Mouse (Mus musculus): ENCODE data around the gene Rnf40. TPM values are rescaled to one million over a fixed set of nuclear protein-coding genes. Genes with fewer than 3 reads are reported as not detected.

Gene Rnf40
- polyA plus RNA-seq (2021; fragmentation: Nextera tagmentation): 9.2 and 12.6 TPM in 2 replicates
- long read RNA-seq, experiment 1, full-length matches to known transcripts: 91 of 137 reads
- long read RNA-seq, experiment 1, partial matches to known transcripts: 30 of 137 reads
- long read RNA-seq, experiment 1, other reads (novel, unspliced or antisense): 16 of 137 reads
- long read RNA-seq, experiment 2, full-length matches to known transcripts: 1 of 12 reads
- long read RNA-seq, experiment 2, partial matches to known transcripts: 6 of 12 reads
- long read RNA-seq, experiment 2, other reads (novel, unspliced or antisense): 5 of 12 reads

GRCm38 (mm10) chr7:127588011-127588871 lies at the start of gene Rnf40, which contains the start of gene Ccdc189:
Gene Rnf40 (plus strand): TSS chr7:127588767.
Gene Ccdc189 (minus strand): TSS chr7:127588595.

GRCm38 (mm10) chr7:127561340-127561858 lies 27.2 kb upstream of the Rnf40 start, which contains the start of gene Tmem265:
Gene Tmem265 (plus strand): TSS chr7:127561390.

GRCm38 (mm10) chr7:127572895-127573471 lies 15.6 kb upstream of the Rnf40 start, which contains the start of gene Phkg2:
Gene Phkg2 (plus strand): TSS chr7:127573340.

GRCm38 (mm10) chr7:127614891-127615843 lies 26.6 kb downstream of the Rnf40 start, which contains the start of gene Zfp629:
Gene Zfp629 (minus strand): TSS chr7:127615797.

Other genes starting within 250 kb of the Rnf40 start
- gene Zfp768, start 243.2 kb upstream of the Rnf40 start, polyA plus RNA-seq (2021; fragmentation: Nextera tagmentation): 2.6 and 2.7 TPM in 2 replicates
- 3.3 TPM in 2 replicates for gene Zfp747, start 212.7 kb upstream of the Rnf40 start, polyA plus RNA-seq (2021; fragmentation: Nextera tagmentation)
- 1.3 and 2.6 TPM in 2 replicates for gene 9130019O22Rik, start 201.6 kb upstream of the Rnf40 start, polyA plus RNA-seq (2021; fragmentation: Nextera tagmentation)
- 3.3 and 4.6 TPM in 2 replicates for gene E430018J23Rik, start 195.1 kb upstream of the Rnf40 start, polyA plus RNA-seq (2021; fragmentation: Nextera tagmentation)
- gene Zfp764, start 181.9 kb upstream of the Rnf40 start, polyA plus RNA-seq (2021; fragmentation: Nextera tagmentation): 2.5 and 3.2 TPM in 2 replicates
- gene Zfp688, start 166.7 kb upstream of the Rnf40 start, polyA plus RNA-seq (2021; fragmentation: Nextera tagmentation): 26.3 and 38.5 TPM in 2 replicates
- 2.5 and 2.9 TPM in 2 replicates for gene Zfp689, start 139.6 kb upstream of the Rnf40 start, polyA plus RNA-seq (2021; fragmentation: Nextera tagmentation)
- 8.4 and 20.3 TPM in 2 replicates for gene Prr14, start 129.2 kb upstream of the Rnf40 start, polyA plus RNA-seq (2021; fragmentation: Nextera tagmentation)
- gene Fbrs, start 109.6 kb upstream of the Rnf40 start, polyA plus RNA-seq (2021; fragmentation: Nextera tagmentation): 2.8 and 8.4 TPM in 2 replicates
- gene Srcap, start 76.8 kb upstream of the Rnf40 start, polyA plus RNA-seq (2021; fragmentation: Nextera tagmentation): 10.7 and 13.8 TPM in 2 replicates
- gene Gm42715, start 69.2 kb upstream of the Rnf40 start, polyA plus RNA-seq (2021; fragmentation: Nextera tagmentation): 1.8 and 2.5 TPM in 2 replicates
- gene Tmem265, start 27.4 kb upstream of the Rnf40 start, polyA plus RNA-seq (2021; fragmentation: Nextera tagmentation): not detected in 2 replicates
- gene Phkg2, start 15.4 kb upstream of the Rnf40 start, polyA plus RNA-seq (2021; fragmentation: Nextera tagmentation): 19.9 and 24.9 TPM in 2 replicates
- 11.4 and 13.3 TPM in 2 replicates for gene Ccdc189, start 172 bp upstream of the Rnf40 start, polyA plus RNA-seq (2021; fragmentation: Nextera tagmentation)
- 1.4 and 2.9 TPM in 2 replicates for gene Zfp629, start 27.0 kb downstream of the Rnf40 start, polyA plus RNA-seq (2021; fragmentation: Nextera tagmentation)
- 3.8 and 12.7 TPM in 2 replicates for gene Bcl7c, start 120.2 kb downstream of the Rnf40 start, polyA plus RNA-seq (2021; fragmentation: Nextera tagmentation)
- gene Ctf1, start 124.0 kb downstream of the Rnf40 start, polyA plus RNA-seq (2021; fragmentation: Nextera tagmentation): 0.44 and 3.5 TPM in 2 replicates
- gene Ctf2, start 143.4 kb downstream of the Rnf40 start, polyA plus RNA-seq (2021; fragmentation: Nextera tagmentation): 0.06 TPM in 1 of 2 replicates, not detected in the other
- gene Fbxl19, start 155.8 kb downstream of the Rnf40 start, polyA plus RNA-seq (2021; fragmentation: Nextera tagmentation): 0.92 and 1.6 TPM in 2 replicates
- 18.3 and 21.9 TPM in 2 replicates for gene Orai3, start 181.0 kb downstream of the Rnf40 start, polyA plus RNA-seq (2021; fragmentation: Nextera tagmentation)
- 5.7 and 26.7 TPM in 2 replicates for gene Setd1a, start 187.9 kb downstream of the Rnf40 start, polyA plus RNA-seq (2021; fragmentation: Nextera tagmentation)
- gene Gm49388, start 196.8 kb downstream of the Rnf40 start, polyA plus RNA-seq (2021; fragmentation: Nextera tagmentation): not detected in 2 replicates
- gene Hsd3b7, start 211.8 kb downstream of the Rnf40 start, polyA plus RNA-seq (2021; fragmentation: Nextera tagmentation): 5.9 and 9.1 TPM in 2 replicates
- gene Stx4a, start 235.5 kb downstream of the Rnf40 start, polyA plus RNA-seq (2021; fragmentation: Nextera tagmentation): 12.9 and 16.7 TPM in 2 replicates
- 37.7 and 70.1 TPM in 2 replicates for gene Stx1b, start 235.8 kb downstream of the Rnf40 start, polyA plus RNA-seq (2021; fragmentation: Nextera tagmentation)